Mouse (Mus musculus): ENCODE measurements around the gene Chst8.

Gene Chst8

GRCm38 (mm10) chr7:34718651-34719050 lies 93.9 kb downstream of the Chst8 start:
- no peak for DNase-seq (ENCODE audit: extremely low read depth, insufficient read length, low spot score)

- DNase-seq (ENCODE audit: extremely low read depth, insufficient read length, low spot score) = no peak
Measured at GRCm38 (mm10) chr7:34717161-34717810, 95.2 kb downstream of the Chst8 start.

GRCm38 (mm10) chr7:34714848-34715460 lies 97.6 kb downstream of the Chst8 start:
- peak; percentile 33 for DNase-seq (ENCODE audit: extremely low read depth, insufficient read length, low spot score)

- no peak for DNase-seq (ENCODE audit: extremely low read depth, insufficient read length, low spot score)
Measured at GRCm38 (mm10) chr7:34709111-34709510, 103.4 kb downstream of the Chst8 start.

GRCm38 (mm10) chr7:34704401-34704800 lies 108.1 kb downstream of the Chst8 start:
- DNase-seq (ENCODE audit: extremely low read depth, insufficient read length, low spot score) = no peak

- peak; percentile 38 for DNase-seq (ENCODE audit: extremely low read depth, insufficient read length, low spot score)
Measured at GRCm38 (mm10) chr7:34703437-34703836, 109.1 kb downstream of the Chst8 start.

GRCm38 (mm10) chr7:34702718-34703351 lies 109.7 kb downstream of the Chst8 start:
- DNase-seq (ENCODE audit: extremely low read depth, insufficient read length, low spot score) = no peak

- DNase-seq (ENCODE audit: extremely low read depth, insufficient read length, low spot score) = no peak
Measured at GRCm38 (mm10) chr7:34699888-34700287, 112.6 kb downstream of the Chst8 start.

- DNase-seq (ENCODE audit: extremely low read depth, insufficient read length, low spot score) = no peak
Measured at GRCm38 (mm10) chr7:34698221-34698620, 114.3 kb downstream of the Chst8 start.

- DNase-seq (ENCODE audit: extremely low read depth, insufficient read length, low spot score) = no peak
Measured at GRCm38 (mm10) chr7:34696086-34696485, 116.4 kb downstream of the Chst8 start.

GRCm38 (mm10) chr7:34694898-34695297 lies 117.6 kb downstream of the Chst8 start:
- DNase-seq (ENCODE audit: extremely low read depth, insufficient read length, low spot score) = no peak

- no peak for DNase-seq (ENCODE audit: extremely low read depth, insufficient read length, low spot score)
Measured at GRCm38 (mm10) chr7:34693916-34694315, 118.6 kb downstream of the Chst8 start.

- no peak for DNase-seq (ENCODE audit: extremely low read depth, insufficient read length, low spot score)
Measured at GRCm38 (mm10) chr7:34693072-34693471, 119.4 kb downstream of the Chst8 start.

GRCm38 (mm10) chr7:34690111-34690510 lies 122.4 kb downstream of the Chst8 start:
- DNase-seq (ENCODE audit: extremely low read depth, insufficient read length, low spot score) = no peak

- DNase-seq (ENCODE audit: extremely low read depth, insufficient read length, low spot score) = no peak
Measured at GRCm38 (mm10) chr7:34689028-34689427, 123.5 kb downstream of the Chst8 start.

GRCm38 (mm10) chr7:34685801-34686200 lies 126.7 kb downstream of the Chst8 start:
- DNase-seq (ENCODE audit: extremely low read depth, insufficient read length, low spot score) = no peak

GRCm38 (mm10) chr7:34685176-34685575 lies 127.3 kb downstream of the Chst8 start:
- no peak for DNase-seq (ENCODE audit: extremely low read depth, insufficient read length, low spot score)

GRCm38 (mm10) chr7:34680771-34681421 lies 131.6 kb downstream of the Chst8 start:
- no peak for DNase-seq (ENCODE audit: extremely low read depth, insufficient read length, low spot score)

GRCm38 (mm10) chr7:34679886-34680285 lies 132.6 kb downstream of the Chst8 start:
- no peak for DNase-seq (ENCODE audit: extremely low read depth, insufficient read length, low spot score)

- DNase-seq (ENCODE audit: extremely low read depth, insufficient read length, low spot score) = peak; percentile 55
Measured at GRCm38 (mm10) chr7:34675831-34676514, 136.5 kb downstream of the Chst8 start.
